Mouse (Mus musculus): Measurements from ENCODE around the gene Plekhb2. TPM values are rescaled to one million over a fixed set of nuclear protein-coding genes. Genes with fewer than 3 reads are reported as not detected.

The Plekhb2 gene
- polyA plus RNA-seq, 1 experiment from 2014 or later, result 57.3 TPM

DNA sequence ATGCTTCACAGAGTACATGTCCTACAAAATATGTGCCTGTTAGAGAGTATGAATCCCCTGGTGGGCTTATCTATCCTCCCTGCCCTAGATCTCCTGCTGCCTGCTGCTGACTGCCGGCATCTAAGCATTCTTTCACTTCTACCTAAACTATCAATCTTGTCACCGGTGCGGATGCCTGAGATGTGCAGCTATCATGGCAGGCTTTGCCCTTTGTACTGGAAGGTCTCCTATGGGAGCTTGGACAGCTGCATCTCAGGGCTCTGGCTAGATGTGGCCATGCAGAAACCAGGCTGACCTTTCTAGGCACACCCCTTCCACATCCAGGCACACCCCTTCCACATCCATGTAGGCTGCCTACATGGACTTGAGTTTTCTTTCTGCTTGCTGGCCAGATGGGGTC is 42.7 kb downstream of the Plekhb2 start:
- Histone ChIP-seq H3K4me3 (ENCODE audit: low read depth, low read length) (no peak overlapping the region), H3K4me1 (ENCODE audit: control insufficient read depth, insufficient read depth, low read length) (no peaks in the 10 kb centered on the region), H3K27me3 (ENCODE audit: control insufficient read depth, insufficient read depth, low read length) (no peaks in the 10 kb centered on the region), H3K36me3 (ENCODE audit: control insufficient read depth, insufficient read depth, low read length) (no peaks in the 10 kb centered on the region), H3K4me2 (ENCODE audit: low read depth) (no peak overlapping the region), H3K27ac (ENCODE audit: low read depth, low read length) (no peak overlapping the region), H3K9me3 (ENCODE audit: control insufficient read depth, low read length) (no peaks in the 10 kb centered on the region), H3K9ac (ENCODE audit: low read length) (no peak overlapping the region)
- WGBS, result 71% methylated on average over 3 of the region's 3 CpGs
- DNase-seq (ENCODE audit: low spot score) (no peak), ATAC-seq (ENCODE audit: insufficient read depth, low FRiP score, low TSS enrichment) (no peak)

DNA sequence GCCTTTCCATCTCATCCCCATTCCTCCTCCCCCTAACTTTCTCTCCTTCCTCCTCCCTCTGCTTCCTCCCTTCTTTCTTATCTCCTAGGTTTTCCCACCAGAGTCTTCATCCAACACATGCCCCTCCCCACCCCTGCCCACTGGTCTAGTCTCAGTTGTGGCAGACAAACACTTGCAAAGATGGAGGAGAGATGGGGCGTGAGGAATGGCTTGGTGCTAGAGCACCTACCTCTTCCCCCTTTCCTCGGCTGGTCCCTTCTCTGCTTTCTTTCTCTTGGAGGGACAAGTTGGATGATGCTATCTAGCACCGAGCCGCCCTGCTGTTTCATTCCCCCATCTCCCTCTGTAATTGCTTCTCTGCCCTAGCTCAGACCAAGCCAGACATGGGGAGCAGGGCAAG is 43.6 kb downstream of the Plekhb2 start:
- WGBS, result 78% methylated on average over 3 of the region's 4 CpGs

GRCm38 (mm10) chr1:34893831-34894230 is 44.1 kb downstream of the Plekhb2 start:
- Histone ChIP-seq H3K27ac (ENCODE audit: low read depth, low read length) (no peak overlapping the region), H3K4me1 (ENCODE audit: control insufficient read depth, insufficient read depth, low read length) (no peaks in the 10 kb centered on the region), H3K9ac (ENCODE audit: low read length) (no peak overlapping the region), H3K4me3 (ENCODE audit: low read depth, low read length) (no peak overlapping the region), H3K36me3 (ENCODE audit: control insufficient read depth, insufficient read depth, low read length) (no peaks in the 10 kb centered on the region), H3K27me3 (ENCODE audit: control insufficient read depth, insufficient read depth, low read length) (no peaks in the 10 kb centered on the region), H3K9me3 (ENCODE audit: control insufficient read depth, low read length) (no peaks in the 10 kb centered on the region), H3K4me2 (ENCODE audit: low read depth) (no peak overlapping the region)
- ATAC-seq (ENCODE audit: insufficient read depth, low FRiP score, low TSS enrichment) (no peak), DNase-seq (ENCODE audit: low spot score) (no peak)
- 86% methylated on average over 6 of the region's 6 CpGs for WGBS

More for the DNA sequence above, 43.6 kb downstream of the Plekhb2 start:
- H3K36me3 ChIP-seq (ENCODE audit: control insufficient read depth, insufficient read depth, low read length), result no peaks in the 10 kb centered on the region
- ATAC-seq (ENCODE audit: insufficient read depth, low FRiP score, low TSS enrichment), result no peak
- no peaks in the 10 kb centered on the region for H3K4me1 ChIP-seq (ENCODE audit: control insufficient read depth, insufficient read depth, low read length)
- H3K4me2 ChIP-seq (ENCODE audit: low read depth), result no peak overlapping the region
- H3K9ac ChIP-seq (ENCODE audit: low read length), result no peak overlapping the region
- no peaks in the 10 kb centered on the region for H3K27me3 ChIP-seq (ENCODE audit: control insufficient read depth, insufficient read depth, low read length)
- no peaks in the 10 kb centered on the region for H3K9me3 ChIP-seq (ENCODE audit: control insufficient read depth, low read length)
- no peak overlapping the region for H3K27ac ChIP-seq (ENCODE audit: low read depth, low read length)
- DNase-seq (ENCODE audit: low spot score), result no peak
- no peak overlapping the region for H3K4me3 ChIP-seq (ENCODE audit: low read depth, low read length)

- 97% methylated on average over 5 of the region's 5 CpGs for WGBS
- no peaks in the 10 kb centered on the region for H3K4me1 ChIP-seq (ENCODE audit: control insufficient read depth, insufficient read depth, low read length)
- no peaks in the 10 kb centered on the region for H3K27me3 ChIP-seq (ENCODE audit: control insufficient read depth, insufficient read depth, low read length)
- H3K36me3 ChIP-seq (ENCODE audit: control insufficient read depth, insufficient read depth, low read length), result no peaks in the 10 kb centered on the region
- ATAC-seq (ENCODE audit: insufficient read depth, low FRiP score, low TSS enrichment) (no peak), DNase-seq (ENCODE audit: low spot score) (no peak)
- H3K9ac ChIP-seq (ENCODE audit: low read length), result no peak overlapping the region
- H3K4me2 ChIP-seq (ENCODE audit: low read depth), result no peak overlapping the region
- H3K27ac ChIP-seq (ENCODE audit: low read depth, low read length), result no peak overlapping the region
- no peaks in the 10 kb centered on the region for H3K9me3 ChIP-seq (ENCODE audit: control insufficient read depth, low read length)
- H3K4me3 ChIP-seq (ENCODE audit: low read depth, low read length), result no peak overlapping the region
Observed at GRCm38 (mm10) chr1:34896102-34896501, 46.3 kb downstream of the Plekhb2 start.

DNA sequence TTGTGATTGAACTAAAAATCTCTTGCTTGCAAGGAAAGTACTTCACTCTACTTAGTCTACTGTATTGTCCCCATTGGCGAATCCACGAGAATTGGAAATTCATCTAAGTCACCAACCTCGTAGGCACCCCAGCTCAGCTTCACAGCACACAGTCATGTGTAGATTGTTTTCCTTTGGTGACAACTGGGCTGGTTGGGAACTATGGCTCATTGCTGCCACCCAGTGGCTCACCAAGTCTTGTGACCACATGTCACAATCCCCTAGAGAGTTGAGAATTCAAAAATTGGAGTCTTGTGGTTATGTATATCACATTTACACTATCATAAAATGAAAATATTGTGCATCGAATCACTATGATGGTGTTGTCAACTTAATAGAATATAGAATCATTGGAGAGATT is 47.1 kb downstream of the Plekhb2 start:
- no peak overlapping the region for H3K9ac ChIP-seq (ENCODE audit: low read length)
- 63% methylated on average over 4 of the region's 4 CpGs for WGBS
- H3K4me3 ChIP-seq (ENCODE audit: low read depth, low read length), result no peak overlapping the region
- no peaks in the 10 kb centered on the region for H3K36me3 ChIP-seq (ENCODE audit: control insufficient read depth, insufficient read depth, low read length)
- no peak for ATAC-seq (ENCODE audit: insufficient read depth, low FRiP score, low TSS enrichment)
- no peaks in the 10 kb centered on the region for H3K9me3 ChIP-seq (ENCODE audit: control insufficient read depth, low read length)
- H3K27me3 ChIP-seq (ENCODE audit: control insufficient read depth, insufficient read depth, low read length), result no peaks in the 10 kb centered on the region
- no peak overlapping the region for H3K4me2 ChIP-seq (ENCODE audit: low read depth)
- no peaks in the 10 kb centered on the region for H3K4me1 ChIP-seq (ENCODE audit: control insufficient read depth, insufficient read depth, low read length)
- peak; percentile 57 for DNase-seq (ENCODE audit: low spot score)
- H3K27ac ChIP-seq (ENCODE audit: low read depth, low read length), result no peak overlapping the region

DNA sequence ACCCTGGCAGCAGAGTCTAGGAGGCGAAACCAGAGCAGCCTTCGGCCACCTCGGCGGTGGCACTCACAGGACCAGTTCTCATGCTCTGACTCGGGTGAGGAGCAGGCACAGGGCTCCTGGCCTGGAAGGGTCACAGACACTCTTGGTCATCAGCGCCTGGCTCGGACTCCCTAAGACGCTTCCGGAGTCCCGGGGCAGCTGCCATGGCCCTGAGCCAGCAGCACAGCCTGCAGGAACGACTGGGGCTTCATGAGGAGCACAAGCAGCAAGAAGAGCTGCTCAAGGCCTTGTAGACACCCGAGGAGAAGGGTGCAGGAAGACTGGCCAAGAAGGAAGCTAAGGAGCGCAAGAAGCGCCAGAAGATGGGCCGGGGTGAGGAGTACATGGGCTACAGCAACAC is 78.9 kb downstream of the Plekhb2 start:
- no peak overlapping the region for H3K9ac ChIP-seq (ENCODE audit: low read length)
- no peak for ATAC-seq (ENCODE audit: insufficient read depth, low FRiP score, low TSS enrichment)
- no peaks in the 10 kb centered on the region for H3K4me1 ChIP-seq (ENCODE audit: control insufficient read depth, insufficient read depth, low read length)
- DNase-seq (ENCODE audit: low spot score), result no peak
- H3K4me3 ChIP-seq (ENCODE audit: low read depth, low read length), result no peak overlapping the region
- no peak overlapping the region for H3K27ac ChIP-seq (ENCODE audit: low read depth, low read length)
- H3K9me3 ChIP-seq (ENCODE audit: control insufficient read depth, low read length), result no peaks in the 10 kb centered on the region
- H3K36me3 ChIP-seq (ENCODE audit: control insufficient read depth, insufficient read depth, low read length), result no peaks in the 10 kb centered on the region
- 94% methylated on average over 15 of the region's 15 CpGs for WGBS
- no peaks in the 10 kb centered on the region for H3K27me3 ChIP-seq (ENCODE audit: control insufficient read depth, insufficient read depth, low read length)
- no peak overlapping the region for H3K4me2 ChIP-seq (ENCODE audit: low read depth)

Other genes starting within 250 kb of the Plekhb2 start
- gene Fam168b, start 6.9 kb upstream of the Plekhb2 start, polyA plus RNA-seq (2014; fragmentation: Nextera tagmentation; extraction: Ambion mirVana), result 134 and 148 TPM in 2 replicates